Mouse (Mus musculus): ENCODE data around the gene Lrrc47. TPM values are rescaled to one million over a fixed set of nuclear protein-coding genes. Genes with fewer than 3 reads are reported as not detected.

Lrrc47 gene
- total and polyA plus RNA-seq, 3 experiments: 16.7 to 98.0 (median 35.0) TPM

DNA sequence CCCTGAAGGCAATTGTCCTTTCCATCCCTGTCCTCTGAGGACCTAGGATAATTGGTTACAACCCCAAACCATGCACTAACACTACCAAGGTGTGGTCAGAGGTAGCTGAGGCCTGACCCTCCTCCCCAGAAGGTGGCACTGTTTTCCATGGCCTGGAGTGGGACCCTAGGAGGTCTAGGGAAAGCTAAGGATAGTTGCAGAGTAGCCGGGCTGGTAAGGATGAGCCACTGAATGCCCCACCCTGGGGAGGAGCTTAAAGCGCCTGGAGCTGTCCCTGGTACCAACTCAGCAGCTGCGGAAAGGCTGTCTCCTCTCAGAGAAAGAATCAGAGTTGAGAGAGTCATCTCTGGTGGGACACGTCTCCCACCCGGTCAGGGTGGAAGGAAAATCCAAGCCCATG, 59.4 kb downstream of the Lrrc47 start:
- no peaks in the 10 kb centered on the region for H3K27me3 ChIP-seq (replicated peaks)
- peaks cover 59 to 86% of the 10 kb centered on the region in 2 experiments for H3K36me3 ChIP-seq (replicated peaks in 1 of 2; ENCODE audit: control insufficient read depth in 1 of 2, insufficient read depth in 1 of 2, low read length in 1 of 2)
- H3K9me3 ChIP-seq (replicated peaks; ENCODE audit: low read length): no peaks in the 10 kb centered on the region
- dilution Hi-C loops (cut with MboI; ENCODE audit: extremely low pct_ligation_motif_present, extremely low pct_unique_long_range_greater_than_20kb, low sequenced_read_pairs): no loop called here
- TF ChIP-seq RAD21 (IDR thresholded peaks at IDR 0.05; ENCODE audit: low read depth, low read length): peak; percentile 41
- peak in 1 of 2 experiments; percentile 51; a peak in 2 of 4 replicates for TF ChIP-seq CTCF (conservative IDR thresholded peaks at IDR 0.05 in 1 of 2, IDR thresholded peaks at IDR 0.05 in 1 of 2; ENCODE audit: low read depth in 2 of 2, low read length in 2 of 2)
- no peak for TF ChIP-seq IRF4 (IDR thresholded peaks at IDR 0.05; ENCODE audit: low read depth, low read length)
- TF ChIP-seq SMC3 (IDR thresholded peaks at IDR 0.05; ENCODE audit: low read depth, low read length): peak; percentile 38
- no peak overlapping the region for H3K9ac ChIP-seq (ENCODE audit: insufficient read depth, low read depth)
- no peak overlapping the region for H3K27ac ChIP-seq (ENCODE audit: insufficient read depth, low read depth)
- no peak overlapping the region for H3K4me2 ChIP-seq (ENCODE audit: insufficient read depth, low read depth, poor library complexity, severe bottlenecking)
- peak; percentile 25 for DNase-seq (ENCODE audit: extremely low read depth)
- 0 out of 4 replicates have a peak, but pooled peaks cover 0 to 3% of the 10 kb centered on the region in 2 experiments for H3K4me1 ChIP-seq (ENCODE audit: control insufficient read depth in 1 of 2, insufficient read depth in 2 of 2)
- H3K4me3 ChIP-seq (replicated peaks in 1 of 3; ENCODE audit: low read depth in 2 of 3, low read length in 2 of 3, poor library complexity in 1 of 3): no peak overlapping the region
- H3K79me2 ChIP-seq (replicated peaks; ENCODE audit: control insufficient read depth, extremely low read depth, insufficient read depth, poor library complexity, severe bottlenecking): no peaks in the 10 kb centered on the region
- in situ Hi-C loops (cut with MboI; ENCODE audit: low pct_ligation_motif_present, low pct_unique_long_range_greater_than_20kb, low sequenced_read_pairs): no loop called here

Other genes starting within 250 kb of the Lrrc47 start
- gene A430005L14Rik, start 54.5 kb upstream of the Lrrc47 start, total RNA-seq (2012; rRNA removed): 41.8 and 42.3 TPM in 2 replicates
- 46.5 and 48.9 TPM in 2 replicates for gene A430005L14Rik, start 54.5 kb upstream of the Lrrc47 start, total RNA-seq (2014; rRNA removed)
- 26.2 and 26.8 TPM in 2 replicates for gene A430005L14Rik, start 54.5 kb upstream of the Lrrc47 start, polyA plus RNA-seq (2012; ENCODE audit: insufficient read length, low read depth)
- gene Dffb, start 36.6 kb upstream of the Lrrc47 start, total RNA-seq (2012; rRNA removed): 12.6 and 16.2 TPM in 2 replicates
- gene Dffb, start 36.6 kb upstream of the Lrrc47 start, total RNA-seq (2014; rRNA removed): 18.2 and 21.4 TPM in 2 replicates
- gene Dffb, start 36.6 kb upstream of the Lrrc47 start, polyA plus RNA-seq (2012; ENCODE audit: insufficient read length, low read depth): 10.7 and 11.9 TPM in 2 replicates
- 7.0 and 8.7 TPM in 2 replicates for gene Cep104, start 36.5 kb upstream of the Lrrc47 start, total RNA-seq (2012; rRNA removed)
- 4.1 and 4.6 TPM in 2 replicates for gene Cep104, start 36.5 kb upstream of the Lrrc47 start, total RNA-seq (2014; rRNA removed)
- gene Cep104, start 36.5 kb upstream of the Lrrc47 start, polyA plus RNA-seq (2012; ENCODE audit: insufficient read length, low read depth): 10.6 and 10.9 TPM in 2 replicates
- 1.7 and 2.3 TPM in 2 replicates for gene Smim1, start 14.5 kb downstream of the Lrrc47 start, total RNA-seq (2012; rRNA removed)
- gene Smim1, start 14.5 kb downstream of the Lrrc47 start, total RNA-seq (2014; rRNA removed): not detected in 2 replicates
- 0.15 and 0.16 TPM in 2 replicates for gene Smim1, start 14.5 kb downstream of the Lrrc47 start, polyA plus RNA-seq (2012; ENCODE audit: insufficient read length, low read depth)
- gene Ccdc27, start 30.9 kb downstream of the Lrrc47 start, total RNA-seq (2012; rRNA removed): not detected in 2 replicates
- gene Ccdc27, start 30.9 kb downstream of the Lrrc47 start, total RNA-seq (2014; rRNA removed): not detected in 2 replicates
- not detected in 2 replicates for gene Ccdc27, start 30.9 kb downstream of the Lrrc47 start, polyA plus RNA-seq (2012; ENCODE audit: insufficient read length, low read depth)
- gene Trp73, start 128.5 kb downstream of the Lrrc47 start, total RNA-seq (2012; rRNA removed): 27.7 and 34.3 TPM in 2 replicates
- gene Trp73, start 128.5 kb downstream of the Lrrc47 start, total RNA-seq (2014; rRNA removed): 12.5 and 14.0 TPM in 2 replicates
- 19.0 and 30.0 TPM in 2 replicates for gene Trp73, start 128.5 kb downstream of the Lrrc47 start, polyA plus RNA-seq (2012; ENCODE audit: insufficient read length, low read depth)
- gene Wrap73, start 130.6 kb downstream of the Lrrc47 start, total RNA-seq (2012; rRNA removed): 70.1 and 77.6 TPM in 2 replicates
- 42.4 and 49.3 TPM in 2 replicates for gene Wrap73, start 130.6 kb downstream of the Lrrc47 start, total RNA-seq (2014; rRNA removed)
- gene Wrap73, start 130.6 kb downstream of the Lrrc47 start, polyA plus RNA-seq (2012; ENCODE audit: insufficient read length, low read depth): 31.5 and 32.1 TPM in 2 replicates
- 47.5 and 48.6 TPM in 2 replicates for gene Tprgl, start 148.9 kb downstream of the Lrrc47 start, total RNA-seq (2012; rRNA removed)
- gene Tprgl, start 148.9 kb downstream of the Lrrc47 start, total RNA-seq (2014; rRNA removed): 64.1 and 64.5 TPM in 2 replicates
- gene Tprgl, start 148.9 kb downstream of the Lrrc47 start, polyA plus RNA-seq (2012; ENCODE audit: insufficient read length, low read depth): 62.5 and 67.8 TPM in 2 replicates
- gene Megf6, start 159.0 kb downstream of the Lrrc47 start, total RNA-seq (2012; rRNA removed): not detected in 2 replicates
- not detected in 2 replicates for gene Megf6, start 159.0 kb downstream of the Lrrc47 start, total RNA-seq (2014; rRNA removed)
- not detected in 2 replicates for gene Megf6, start 159.0 kb downstream of the Lrrc47 start, polyA plus RNA-seq (2012; ENCODE audit: insufficient read length, low read depth)